Mouse (Mus musculus): Measurements from ENCODE around the gene Slfn8.
"Not testable (repeated sequence)": the region's sequence is repeated elsewhere in the genome, so short reads cannot be mapped to it uniquely, and the experiment has no call there.

Slfn8 gene

GRCm38 (mm10) chr11:82991469-82992166, 29.0 kb downstream of the Slfn8 start, which contains the start of gene Slfn9:
Gene Slfn9, minus strand, starts transcription at chr11:82991830.
- in situ Hi-C loops (cut with MboI, MseI), result no loop called here

DNA sequence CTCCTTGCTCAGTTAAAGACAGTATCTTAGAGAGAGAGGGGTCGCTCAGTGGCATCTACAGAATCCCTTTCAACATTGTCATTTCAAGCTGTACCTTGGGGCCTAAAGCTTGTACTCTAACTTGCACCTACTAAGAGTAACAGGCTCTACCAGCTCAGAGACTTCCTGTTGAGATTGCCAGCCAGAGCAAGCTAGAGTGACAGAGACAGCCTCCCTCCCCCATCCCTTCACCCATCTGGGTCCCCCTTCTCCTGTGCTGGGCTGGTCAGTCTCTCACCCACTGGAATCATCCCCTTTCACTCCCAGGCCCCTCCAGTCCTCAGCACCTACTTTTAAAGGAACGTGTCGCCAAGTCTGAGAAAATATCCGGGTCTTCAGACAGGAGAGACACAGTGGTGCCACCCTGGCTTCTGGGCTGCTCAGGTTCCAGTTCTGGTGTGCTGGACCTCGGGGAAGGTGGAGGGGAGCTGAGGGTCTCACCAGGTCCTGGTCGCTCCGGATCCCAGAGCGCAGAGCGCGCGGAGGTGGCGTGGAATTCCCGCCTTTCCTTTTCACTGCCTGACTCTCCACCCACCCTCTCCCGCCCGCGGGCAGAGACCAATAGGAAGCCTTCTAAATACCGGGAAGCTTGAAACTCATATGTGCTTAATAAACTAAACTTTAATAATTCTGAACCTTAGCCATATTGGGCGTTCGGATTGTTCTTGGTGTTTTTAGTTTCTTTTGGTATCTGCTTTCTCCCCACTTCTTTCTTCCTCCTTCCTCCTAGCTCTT, 29.8 kb downstream of the Slfn8 start:
- in situ Hi-C loops (cut with MboI, MseI), result not testable (repeated sequence)

- in situ Hi-C loops (cut with MboI, MseI), result no loop called here
Measured at GRCm38 (mm10) chr11:82989357-82989756, 31.3 kb downstream of the Slfn8 start.

DNA sequence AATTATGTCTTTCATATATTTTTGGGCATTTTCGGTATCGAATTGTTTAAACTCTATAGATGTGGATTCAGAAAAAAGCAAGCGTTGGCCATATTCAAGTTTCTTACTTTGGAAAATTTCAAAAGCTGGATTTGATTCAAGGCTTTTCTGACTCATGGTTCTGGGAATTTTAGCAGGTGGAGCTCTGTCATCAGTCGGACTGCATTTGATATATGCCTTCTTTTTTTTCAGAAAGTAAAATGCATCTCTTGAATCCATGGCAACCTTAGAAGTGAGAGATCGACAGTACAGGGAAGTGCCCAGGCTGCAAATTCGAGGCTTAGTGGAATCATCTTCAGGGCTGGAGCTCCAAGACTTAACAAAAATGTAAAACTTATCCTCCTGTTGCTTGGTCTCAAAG, 33.0 kb downstream of the Slfn8 start:
- in situ Hi-C loops (cut with MboI, MseI), result no loop called here

GRCm38 (mm10) chr11:82983193-82983592, 37.4 kb downstream of the Slfn8 start:
- in situ Hi-C loops (cut with MboI, MseI), result no loop called here

GRCm38 (mm10) chr11:82982409-82982808, 38.2 kb downstream of the Slfn8 start:
- in situ Hi-C loops (cut with MboI, MseI), result not testable (repeated sequence)

- in situ Hi-C loops (cut with MboI, MseI), result no loop called here
Measured at GRCm38 (mm10) chr11:82973916-82974315, 46.7 kb downstream of the Slfn8 start.

DNA sequence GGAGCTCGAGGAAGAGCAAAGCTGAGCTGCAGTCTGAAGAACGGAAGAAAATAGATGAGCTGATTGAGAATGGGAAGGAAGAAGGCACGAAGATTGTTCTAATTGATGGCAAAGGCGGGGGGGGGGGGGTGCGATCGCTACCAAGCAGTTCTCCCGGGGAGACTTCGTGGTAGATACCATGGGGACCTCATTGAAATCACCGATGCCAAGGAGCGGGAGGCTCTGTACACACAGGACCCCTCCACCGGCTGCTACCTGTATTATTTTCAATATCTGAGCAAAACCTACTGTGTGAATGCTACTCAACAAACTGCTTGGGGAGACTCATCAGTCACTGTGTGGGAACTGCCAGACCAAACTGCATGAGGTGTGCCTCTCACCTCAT, 49.0 kb downstream of the Slfn8 start:
- in situ Hi-C loops (cut with MboI, MseI), result no loop called here

DNA sequence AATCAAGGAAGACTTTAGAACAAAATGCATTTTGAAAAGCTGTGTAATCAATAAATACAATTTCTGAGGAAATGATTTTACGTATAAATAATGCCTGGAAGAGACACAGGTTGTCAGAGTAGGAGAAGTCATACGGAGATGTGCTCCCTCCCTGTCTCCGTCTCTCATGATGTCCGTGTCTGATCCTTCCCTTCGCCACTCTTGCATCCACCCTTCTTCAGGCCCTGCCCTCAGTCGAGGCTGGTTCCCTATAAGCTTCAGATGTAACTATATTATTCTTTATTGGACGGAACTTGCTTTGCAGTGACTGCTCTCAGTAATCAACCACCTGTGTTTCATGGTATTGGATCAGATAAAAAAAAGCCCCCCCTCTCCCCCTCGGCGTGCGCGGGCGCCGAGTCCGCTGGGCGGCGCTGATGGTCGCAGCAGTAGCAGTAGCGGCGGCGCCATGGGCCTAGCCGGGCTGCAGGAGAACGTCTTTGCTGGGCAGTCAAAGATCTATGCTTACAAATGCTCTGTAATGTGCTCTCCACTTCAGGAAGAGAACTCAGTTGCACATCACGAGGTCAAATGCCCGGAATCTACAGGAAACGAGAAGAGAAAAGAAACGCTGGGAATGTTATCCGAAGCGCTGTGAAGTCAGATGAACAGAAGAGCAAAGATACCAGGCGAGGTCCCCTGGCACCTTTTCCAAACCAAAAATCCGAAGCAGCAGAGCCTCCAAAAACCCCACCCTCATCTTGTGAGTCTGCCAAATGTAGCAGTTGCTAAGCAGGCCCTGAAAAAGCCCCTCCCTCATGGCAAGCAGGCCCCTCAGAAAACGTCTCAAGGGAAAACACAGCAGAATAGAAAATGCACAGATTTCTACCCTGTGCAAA, 49.7 kb downstream of the Slfn8 start:
- in situ Hi-C loops (cut with MboI, MseI), result no loop called here

DNA sequence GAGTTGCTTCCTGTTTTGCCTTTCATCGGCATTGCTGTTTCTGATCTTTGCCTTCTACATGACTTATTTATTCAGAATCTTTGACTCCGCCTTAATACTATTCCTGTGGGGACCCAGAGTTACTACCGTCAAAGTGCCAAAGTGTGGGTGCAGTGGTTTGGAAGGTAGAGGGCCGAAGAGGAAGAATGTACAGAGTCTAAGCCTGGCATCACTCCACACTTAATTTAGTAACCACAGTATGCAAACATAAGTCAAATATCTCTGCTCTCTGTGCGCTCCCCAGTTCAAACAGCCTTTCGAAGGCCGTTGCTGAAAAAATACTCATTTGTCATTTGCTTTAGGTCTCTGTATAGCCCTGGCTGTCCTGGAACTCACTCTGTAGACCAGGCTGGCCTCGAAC, 58.4 kb downstream of the Slfn8 start:
- in situ Hi-C loops (cut with MboI, MseI), result no loop called here

GRCm38 (mm10) chr11:82961743-82962142, 58.9 kb downstream of the Slfn8 start:
- in situ Hi-C loops (cut with MboI, MseI), result no loop called here

DNA sequence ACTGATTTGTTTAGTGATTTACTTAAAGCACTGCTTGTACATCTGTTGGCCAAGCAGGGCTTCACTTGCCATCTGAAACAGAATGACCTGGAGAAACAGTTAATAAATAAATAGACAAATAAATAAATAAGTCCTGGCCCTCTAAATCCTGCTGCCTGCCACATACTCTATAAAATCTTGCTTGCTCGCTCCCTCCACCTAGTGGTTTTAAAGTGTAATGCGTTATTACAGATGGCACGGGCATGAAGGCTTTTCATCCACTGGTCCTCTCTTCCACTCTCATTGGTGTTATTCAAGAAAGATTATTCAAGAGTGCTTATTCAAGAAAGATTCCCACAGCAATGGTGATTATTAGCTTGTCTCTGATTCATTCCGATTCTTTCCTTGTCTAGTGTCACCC, 61.0 kb downstream of the Slfn8 start:
- in situ Hi-C loops (cut with MboI, MseI), result no loop called here

DNA sequence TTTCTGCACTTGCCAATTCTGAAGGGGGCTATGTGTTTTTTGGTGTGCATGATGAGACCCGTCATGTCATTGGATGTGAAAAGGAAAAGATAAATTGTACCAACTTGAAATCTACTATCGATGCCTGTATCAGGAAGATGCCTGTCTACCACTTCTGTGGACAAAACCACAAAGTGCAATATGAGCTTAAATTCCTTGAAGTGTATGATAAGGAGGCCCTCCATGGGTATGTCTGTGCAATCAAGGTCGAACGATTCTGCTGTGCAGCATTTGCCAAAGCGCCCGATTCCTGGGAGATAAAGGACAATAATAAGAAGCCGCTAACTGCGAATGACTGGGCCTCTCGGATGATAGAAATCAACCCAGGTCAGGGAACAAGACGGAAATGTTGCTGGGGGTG, 63.7 kb downstream of the Slfn8 start:
- in situ Hi-C loops (cut with MboI, MseI), result no loop called here

DNA sequence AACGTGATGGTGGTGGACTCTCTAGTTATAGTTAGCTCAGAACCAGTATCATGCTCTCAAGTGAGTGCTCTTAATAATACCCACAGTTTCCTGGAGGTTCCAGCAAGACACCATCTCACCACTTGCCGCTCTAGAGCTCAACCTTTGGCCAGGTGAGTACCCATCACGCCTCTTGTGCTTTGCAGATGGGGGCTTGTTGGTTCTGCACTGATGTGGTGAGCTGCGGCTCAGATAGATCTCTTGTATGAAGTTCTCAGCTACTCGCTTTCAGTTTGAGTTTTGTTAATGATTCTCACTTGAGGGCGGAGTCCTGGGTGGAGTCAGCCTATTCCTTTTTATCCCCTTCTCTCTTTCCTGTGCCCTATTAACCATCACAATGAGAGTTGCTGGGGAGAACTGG, 66.0 kb downstream of the Slfn8 start:
- in situ Hi-C loops (cut with MboI, MseI), result no loop called here

DNA sequence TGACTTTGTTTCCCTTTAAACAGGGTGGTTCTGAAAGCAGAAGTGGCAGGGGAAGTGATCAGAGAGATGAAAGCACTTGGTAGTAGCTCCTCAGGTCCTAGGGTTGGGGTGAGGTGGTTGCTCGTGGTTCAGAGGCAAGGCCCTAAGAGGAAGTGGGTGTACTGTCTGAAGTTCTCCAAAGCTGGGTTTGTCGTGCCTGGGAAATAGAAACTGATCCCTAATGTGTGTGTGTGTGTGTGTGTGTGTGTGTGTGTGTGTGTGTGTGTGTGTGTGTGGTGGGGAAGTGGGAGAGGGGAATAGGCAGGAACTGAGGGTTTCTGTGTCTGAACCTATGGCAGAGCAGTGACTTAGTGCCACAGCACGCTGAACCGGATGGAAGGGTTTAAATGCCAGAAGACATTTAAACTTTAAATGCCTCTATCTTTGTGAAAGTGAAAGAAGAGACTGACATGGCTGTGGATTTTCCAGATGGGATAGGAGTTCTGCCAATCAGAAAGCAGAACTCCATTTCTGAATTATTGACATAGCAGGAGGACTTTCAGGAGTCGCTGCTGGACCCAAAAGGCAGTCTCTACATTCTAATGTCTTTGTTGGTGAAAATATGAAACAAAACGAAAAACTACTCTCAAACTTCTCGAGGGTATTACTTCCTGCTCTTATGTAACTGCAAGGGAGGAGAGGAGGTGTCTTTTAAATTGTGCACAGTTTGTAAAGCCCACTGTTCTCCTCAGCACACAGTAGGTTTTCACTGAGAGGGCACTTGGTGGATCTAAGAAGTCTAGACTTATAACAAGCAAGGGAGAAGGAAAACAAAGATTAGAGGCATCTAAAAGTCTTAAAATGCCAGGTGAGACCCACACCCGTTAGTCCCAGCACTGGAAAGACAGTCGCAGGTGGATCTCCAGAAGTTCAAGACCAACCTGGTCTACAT, 67.7 kb downstream of the Slfn8 start:
- in situ Hi-C loops (cut with MboI, MseI), result no loop called here
